Mouse (Mus musculus): ENCODE results near the gene Trnau1ap. TPM values are rescaled to one million over a fixed set of nuclear protein-coding genes. Genes with fewer than 3 reads are reported as not detected.

Trnau1ap gene
- 32.7 to 41.4 TPM (median 35.7 TPM) in 4 replicates for total RNA-seq (2023)

DNA sequence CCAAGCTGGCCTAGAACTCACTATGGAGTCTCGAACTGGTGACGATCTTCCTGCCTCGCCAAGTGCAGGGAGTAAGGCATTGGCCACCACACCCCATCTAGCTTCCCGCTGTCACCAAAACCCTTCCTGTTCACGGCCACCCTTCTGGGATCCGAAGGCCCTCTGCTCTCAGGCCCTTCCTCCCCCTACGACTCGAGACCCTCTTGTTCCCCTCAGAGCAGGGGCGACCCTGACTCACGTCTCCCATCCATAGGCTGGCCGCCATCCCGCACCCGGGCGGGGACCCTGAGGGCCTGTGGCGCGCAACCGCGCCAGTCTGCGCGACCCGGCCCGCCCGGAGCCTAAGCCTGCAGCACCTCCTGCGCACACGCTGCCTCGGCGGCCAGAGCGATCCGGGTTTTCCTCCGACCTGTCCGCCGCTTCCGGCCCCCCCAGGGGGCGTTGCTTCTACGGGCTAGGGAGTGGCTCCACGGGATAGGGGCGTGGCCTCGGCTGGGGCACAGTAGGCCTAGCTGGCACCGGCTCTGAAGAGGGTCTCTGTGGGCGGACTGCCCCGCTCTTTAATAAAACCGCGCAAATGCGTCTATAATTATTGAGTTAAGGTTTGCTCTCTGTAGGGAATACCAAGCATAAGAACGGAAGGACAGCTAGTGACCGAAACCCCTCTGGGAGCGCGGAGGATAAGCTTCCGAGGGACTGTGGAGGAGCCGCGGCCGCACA is at the start of gene Trnau1ap:
TSS of gene Trnau1ap (minus strand) at position 424 of the 720 bp plus-strand sequence.

DNA sequence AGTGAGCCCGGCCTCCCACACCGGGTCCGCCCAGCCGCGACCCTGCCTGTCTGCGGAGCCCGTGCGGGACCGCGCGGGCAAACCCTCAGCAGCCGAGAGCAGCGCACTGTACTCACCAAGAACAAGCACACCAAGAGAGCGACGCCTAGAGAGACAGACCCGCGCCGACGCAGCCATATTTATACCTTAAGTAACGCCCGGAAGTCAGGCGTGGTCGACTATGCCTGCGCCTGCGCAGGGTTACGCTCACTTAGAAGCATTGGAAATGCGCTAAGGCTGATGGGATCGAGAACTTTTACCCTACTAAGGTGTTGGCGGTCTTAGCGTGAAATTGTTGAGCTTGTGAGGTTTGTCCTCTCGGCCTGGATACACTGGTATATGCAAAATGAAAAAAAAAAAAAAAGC is 24.1 kb upstream of the Trnau1ap start, which contains the start of gene Rcc1:
TSS of gene Rcc1 (minus strand) at position 125 of the 405 bp plus-strand sequence.

DNA sequence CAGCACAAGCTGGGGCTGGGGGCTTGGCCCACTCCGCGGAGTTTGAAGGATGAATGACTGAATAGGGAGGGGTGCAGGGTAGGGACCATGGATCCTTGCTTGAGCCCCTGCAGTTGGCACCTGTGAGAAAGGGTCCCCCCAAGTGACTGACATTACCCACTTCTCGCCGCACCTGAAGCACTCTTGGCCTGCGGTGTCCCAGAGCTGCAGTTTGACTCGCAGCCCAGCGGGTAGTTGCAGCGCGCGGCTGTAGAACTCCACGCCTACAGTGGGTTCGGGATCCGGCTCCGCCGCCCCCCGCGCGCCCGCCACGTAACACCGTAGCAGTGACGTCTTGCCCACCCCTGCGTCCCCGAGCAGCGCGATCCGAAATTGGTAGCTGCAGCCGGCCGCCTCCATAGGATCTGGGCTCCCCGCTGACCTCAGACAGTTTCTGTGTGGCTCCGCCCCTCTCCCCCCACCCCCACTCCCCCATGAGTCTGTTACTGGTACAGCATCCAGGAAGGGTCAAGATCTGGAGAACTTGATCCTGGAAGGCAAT is 26.3 kb downstream of the Trnau1ap start, which contains the start of gene Rab42:
TSS of gene Rab42 (minus strand) at position 447 of the 541 bp plus-strand sequence.

DNA sequence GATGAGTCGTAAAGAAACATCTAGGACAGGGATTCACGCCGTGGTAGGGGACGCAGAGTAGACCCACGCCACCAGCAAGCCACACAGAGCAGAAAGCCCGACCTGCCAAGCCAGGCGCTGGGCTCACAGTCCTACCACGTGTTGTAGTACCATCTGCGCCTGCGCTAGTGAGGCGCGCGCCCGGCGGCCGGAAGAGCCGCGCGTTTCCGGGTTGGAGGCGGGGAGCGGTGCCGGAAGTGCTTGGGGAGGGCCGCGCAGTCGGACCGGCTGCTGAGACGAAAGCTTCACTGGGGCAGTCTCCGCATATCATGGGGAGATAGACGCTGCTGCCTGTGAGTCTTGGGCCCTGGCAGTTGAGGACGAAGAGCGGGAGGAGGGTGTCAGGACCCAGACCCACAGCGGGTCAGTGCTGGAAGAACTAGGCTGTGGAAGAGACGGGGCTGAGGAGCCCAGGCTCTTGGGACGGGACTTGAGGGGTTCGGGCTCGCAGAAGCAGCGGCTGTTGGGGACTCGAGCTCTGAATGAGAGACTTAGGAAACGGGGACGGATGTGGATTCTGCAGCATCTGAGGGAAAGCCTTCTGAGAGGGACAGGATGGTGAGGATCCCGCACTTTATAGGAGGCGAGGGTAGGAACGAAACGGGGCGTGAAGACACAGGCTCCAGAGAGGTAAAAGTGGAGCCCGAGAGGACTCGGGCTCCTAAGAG is 55.0 kb downstream of the Trnau1ap start, which contains the start of gene Taf12:
TSS of gene Taf12 (plus strand) at position 220 of the 707 bp plus-strand sequence.

Other genes with a start within 250 kb of the Trnau1ap start
- not detected in 4 replicates for gene Oprd1, start 185.1 kb downstream of the Trnau1ap start, total RNA-seq (2023)
- 81.5 to 86.0 TPM (median 84.6 TPM) in 4 replicates for gene Ythdf2, start 117.2 kb downstream of the Trnau1ap start, total RNA-seq (2023)
- 38.8 to 44.4 TPM (median 39.9 TPM) in 4 replicates for gene Gmeb1, start 67.9 kb downstream of the Trnau1ap start, total RNA-seq (2023)
- gene Taf12, start 55.2 kb downstream of the Trnau1ap start, total RNA-seq (2023): 30.3 to 34.3 TPM (median 32.2 TPM) in 4 replicates
- gene Rab42, start 26.2 kb downstream of the Trnau1ap start, total RNA-seq (2023): not detected in 4 replicates
- 14.4 to 22.8 TPM (median 19.2 TPM) in 4 replicates for gene Rcc1, start 24.1 kb upstream of the Trnau1ap start, total RNA-seq (2023)
- gene Phactr4, start 93.0 kb upstream of the Trnau1ap start, total RNA-seq (2023): 26.5 to 32.2 TPM (median 30.3 TPM) in 4 replicates
- 5.9 to 9.8 TPM (median 7.9 TPM) in 4 replicates for gene Med18, start 134.4 kb upstream of the Trnau1ap start, total RNA-seq (2023)
- 14.1 to 17.0 TPM (median 15.1 TPM) in 4 replicates for gene Sesn2, start 181.0 kb upstream of the Trnau1ap start, total RNA-seq (2023)
- gene Atpif1, start 204.1 kb upstream of the Trnau1ap start, total RNA-seq (2023): 55.2 to 65.4 TPM (median 56.6 TPM) in 4 replicates
- 92.2 to 111 TPM (median 104 TPM) in 4 replicates for gene Dnajc8, start 206.0 kb upstream of the Trnau1ap start, total RNA-seq (2023)
- gene Ptafr, start 234.5 kb upstream of the Trnau1ap start, total RNA-seq (2023): 1.0 to 1.8 TPM (median 1.1 TPM) in 4 replicates

Measured in B cell, adult 62 days (primary cell).